Mouse (Mus musculus) limb, embryonic 14.5 days (tissue): Measurements from ENCODE around the gene Rnf216. TPM values are rescaled to one million over a fixed set of nuclear protein-coding genes. Genes with fewer than 3 reads are reported as not detected.

ENCODE experiments used
- ATAC-seq: fragments of 200-750 bp; cut with Nextera tagmentation; 2 replicates; pipeline ENCODE4 v1.8.0; 2017; ENCODE audit warnings: low read depth, moderate number of reproducible peaks, moderate TSS enrichment; ENCODE audit not compliant: low FRiP score
- DNase-seq: peaks from one replicate; pipeline ENCODE4 v3.0.0-alpha.2; 2015; ENCODE audit warnings: low spot score
- H3K27ac ChIP-seq: fragments of 300-500 bp; sonication (generic); replicated peaks from 2 replicates; pipeline ENCODE4 v1.5.1; 2014; ENCODE audit warnings: low read depth, mild to moderate bottlenecking, low read length, moderate library complexity, mixed read lengths
- H3K27me3 ChIP-seq: fragments of 300-500 bp; sonication (generic); 2 replicates; pipeline ENCODE4 v1.6.1; 2014; ENCODE audit warnings: low read length, mixed read lengths; ENCODE audit not compliant: control insufficient read depth, insufficient read depth
- H3K36me3 ChIP-seq: fragments of 300-500 bp; sonication (generic); 2 replicates; pipeline ENCODE4 v1.6.1; 2014; ENCODE audit warnings: mild to moderate bottlenecking, low read length, moderate library complexity, mixed read lengths; ENCODE audit not compliant: control insufficient read depth, insufficient read depth
- H3K4me1 ChIP-seq: fragments of 300-500 bp; sonication (generic); 2 replicates; pipeline ENCODE4 v1.6.1; 2014; ENCODE audit warnings: antibody characterized with exemption, low read length, mixed read lengths; ENCODE audit not compliant: control insufficient read depth, insufficient read depth
- H3K4me2 ChIP-seq: fragments of 300-500 bp; sonication (generic); replicated peaks from 2 replicates; pipeline ENCODE4 v1.6.1; 2014; ENCODE audit warnings: low read depth, mild to moderate bottlenecking, low read length, moderate library complexity; ENCODE audit not compliant: severe bottlenecking
- H3K4me3 ChIP-seq: fragments of 300-500 bp; sonication (generic); replicated peaks from 2 replicates; pipeline ENCODE4 v1.5.1; 2014; ENCODE audit warnings: low read length
- H3K9ac ChIP-seq: fragments of 300-500 bp; sonication (generic); 2 replicates; pipeline ENCODE4 v1.6.1; 2014; ENCODE audit warnings: mild to moderate bottlenecking, low read depth, low read length, moderate library complexity; ENCODE audit not compliant: severe bottlenecking
- H3K9me3 ChIP-seq: fragments of 300-500 bp; sonication (generic); 2 replicates; pipeline ENCODE4 v1.6.1; 2016; ENCODE audit warnings: low read length; ENCODE audit not compliant: control insufficient read depth
- POLR2A ChIP-seq: fragments of 200-500 bp; IDR thresholded peaks from 2 replicates; pipeline ENCODE4 v1.8.0; 2012; ENCODE audit warnings: inconsistent platforms, mild to moderate bottlenecking, moderate library complexity, borderline replicate concordance; ENCODE audit not compliant: insufficient read depth, insufficient read length; ENCODE audit errors: extremely low read depth
- WGBS: fragments of 180-500 bp; shearing (Covaris S2); extraction: QIAGEN DNeasy Blood & Tissue Kit; methylation state at CpG from one replicate; pipeline ENCODE4 v1.1.7; 2014; 5-methylcytosine and 5-hydroxymethylcytosine counted together
- polyA plus RNA-seq, 2 experiments: library from polyadenylated mRNA; depleted of rRNA in 1 of 2; stranded (reverse) in 1 of 2; unstranded in 1 of 2; fragments of >200 nt; fragmentation: Nextera tagmentation in 1 of 2; extraction: Ambion mirVana in 1 of 2; gene quantifications; 2 replicates each; pipeline versions ENCODE4 v1.2.1 to v1.2.3; 2012 to 2014

Gene Rnf216
- polyA plus RNA-seq, 2 experiments: 34.2 to 41.5 TPM

GRCm38 (mm10) chr5:143066096-143066495 is 46.7 kb downstream of the Rnf216 start:
- Histone ChIP-seq H3K4me3 (no peak overlapping the region), H3K4me1 (no peaks in the 10 kb centered on the region), H3K4me2 (no peak overlapping the region), H3K36me3 (peaks cover 71% of the 10 kb centered on the region), H3K9ac (no peak overlapping the region), H3K27me3 (no peaks in the 10 kb centered on the region), H3K27ac (no peak overlapping the region), H3K9me3 (no peaks in the 10 kb centered on the region)
- no peak for ATAC-seq
- no peak for TF ChIP-seq POLR2A
- no peak for DNase-seq
- 100% methylated on average over 1 of the region's 1 CpGs for WGBS

GRCm38 (mm10) chr5:143065230-143065629 is 47.6 kb downstream of the Rnf216 start:
- no peak overlapping the region for H3K27ac ChIP-seq
- no peak overlapping the region for H3K4me2 ChIP-seq
- TF ChIP-seq POLR2A: no peak
- no peaks in the 10 kb centered on the region for H3K9me3 ChIP-seq
- no peak overlapping the region for H3K9ac ChIP-seq
- no peak for DNase-seq
- H3K4me1 ChIP-seq: no peaks in the 10 kb centered on the region
- no peak for ATAC-seq
- no peaks in the 10 kb centered on the region for H3K27me3 ChIP-seq
- 84% methylated on average over 2 of the region's 2 CpGs for WGBS
- peaks cover 78% of the 10 kb centered on the region for H3K36me3 ChIP-seq
- no peak overlapping the region for H3K4me3 ChIP-seq

GRCm38 (mm10) chr5:143062251-143062650 is 50.5 kb downstream of the Rnf216 start:
- no peaks in the 10 kb centered on the region for H3K27me3 ChIP-seq
- no peak overlapping the region for H3K4me2 ChIP-seq
- no peaks in the 10 kb centered on the region for H3K4me1 ChIP-seq
- H3K9me3 ChIP-seq: no peaks in the 10 kb centered on the region
- no peak for TF ChIP-seq POLR2A
- DNase-seq (no peak), ATAC-seq (no peak)
- 92% methylated on average over 3 of the region's 3 CpGs for whole genome bisulfite sequencing
- H3K4me3 ChIP-seq: no peak overlapping the region
- peaks cover 68% of the 10 kb centered on the region for H3K36me3 ChIP-seq
- no peak overlapping the region for H3K9ac ChIP-seq
- H3K27ac ChIP-seq: no peak overlapping the region

- TF ChIP-seq POLR2A: no peak
- no peak overlapping the region for H3K4me3 ChIP-seq
- H3K36me3 ChIP-seq: peaks cover 60% of the 10 kb centered on the region
- DNase-seq: no peak
- WGBS: 89% methylated on average over 3 of the region's 3 CpGs
- H3K4me2 ChIP-seq: no peak overlapping the region
- H3K4me1 ChIP-seq: no peaks in the 10 kb centered on the region
- H3K27ac ChIP-seq: no peak overlapping the region
- H3K27me3 ChIP-seq: no peaks in the 10 kb centered on the region
- no peaks in the 10 kb centered on the region for H3K9me3 ChIP-seq
- no peak for ATAC-seq
- H3K9ac ChIP-seq: no peak overlapping the region
These were observed 51.3 kb downstream of the Rnf216 start for GRCm38 (mm10) chr5:143061511-143061910.

- H3K4me3 ChIP-seq: no peak overlapping the region
- no peaks in the 10 kb centered on the region for H3K4me1 ChIP-seq
- no peak overlapping the region for H3K4me2 ChIP-seq
- TF ChIP-seq POLR2A: no peak
- peaks cover 55% of the 10 kb centered on the region for H3K36me3 ChIP-seq
- no peak overlapping the region for H3K9ac ChIP-seq
- H3K27me3 ChIP-seq: no peaks in the 10 kb centered on the region
- 53% methylated on average over 2 of the region's 2 CpGs for WGBS
- H3K27ac ChIP-seq: no peak overlapping the region
- no peaks in the 10 kb centered on the region for H3K9me3 ChIP-seq
- no peak for ATAC-seq
- DNase-seq: no peak
These were observed 51.9 kb downstream of the Rnf216 start for GRCm38 (mm10) chr5:143060774-143061385.
